18 mouse cellular contexts compared by ENCODE assay signal in the genomic region with DNA sequence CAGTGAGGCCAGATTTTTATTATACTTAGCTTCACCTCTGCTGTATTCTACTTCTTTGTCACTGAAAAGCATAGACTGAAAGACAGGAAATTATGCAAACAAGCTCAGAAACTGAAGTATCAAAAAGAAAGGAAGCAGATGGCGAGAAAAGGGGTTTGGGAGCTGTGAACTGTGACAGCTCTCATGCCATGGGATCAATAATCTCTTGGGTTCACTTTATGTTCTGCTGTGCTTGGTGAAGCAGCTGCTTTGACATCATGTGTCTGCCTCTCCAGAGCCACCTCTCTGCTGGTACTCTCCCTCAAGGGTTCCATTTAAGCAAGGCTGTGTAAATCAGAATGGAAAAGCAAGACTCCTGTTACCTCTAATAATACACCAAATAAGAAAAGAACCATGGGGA.
"Had no signal": no experiment of that assay in that cellular context is flagged by ENCODE, and none has a peak within 500 bp of the region (broad histone marks: within the 10 kb centered on the region; RNA-seq: fewer than 3 reads in every experiment).

No protein-coding gene starts in this region.

- H3K27ac ChIP-seq: kidney, postnatal 0 days; layer of hippocampus, adult 2 months; limb, embryonic 10.5 days; limb, embryonic 13.5 days; liver, embryonic 13.5 days; lung, embryonic 15.5 days; midbrain, embryonic 10.5 days; stomach, embryonic 15.5 days had no signal

- H3K4me2 ChIP-seq: limb, embryonic 13.5 days; liver, embryonic 13.5 days; lung, embryonic 15.5 days; stomach, embryonic 15.5 days had no signal

- H3K27me3 ChIP-seq: limb, embryonic 13.5 days; liver, embryonic 13.5 days; lung, embryonic 15.5 days; megakaryocyte, embryonic 14.5 days; stomach, embryonic 15.5 days had no signal

- H3K9me3 ChIP-seq: limb, embryonic 10.5 days; limb, embryonic 13.5 days; liver, embryonic 13.5 days; lung, embryonic 15.5 days; megakaryocyte, embryonic 14.5 days; midbrain, embryonic 10.5 days; stomach, embryonic 15.5 days had no signal

- H3K36me3 ChIP-seq: limb, embryonic 10.5 days; limb, embryonic 13.5 days; liver, embryonic 13.5 days; lung, embryonic 15.5 days; midbrain, embryonic 10.5 days; stomach, embryonic 15.5 days had no signal

- H3K9ac ChIP-seq: limb, embryonic 13.5 days; liver, embryonic 13.5 days; lung, embryonic 15.5 days; stomach, embryonic 15.5 days had no signal

- H3K4me3 ChIP-seq: layer of hippocampus, adult 2 months; limb, embryonic 10.5 days; limb, embryonic 13.5 days; liver, embryonic 13.5 days; lung, embryonic 15.5 days; megakaryocyte, embryonic 14.5 days; midbrain, embryonic 10.5 days; stomach, embryonic 15.5 days had no signal

- DNase-seq: kidney, adult 2 months; kidney, postnatal 25 days; layer of hippocampus, adult 9-11 months; liver; liver, embryonic 13.5 days; lung, postnatal 10 days; lung, postnatal 36 days; right cerebral cortex, postnatal 25 days; spleen, adult 18-20 months; thymus, postnatal 25 days had no signal

- H3K4me1 ChIP-seq: limb, embryonic 10.5 days; limb, embryonic 13.5 days; liver, embryonic 13.5 days; lung, embryonic 15.5 days; megakaryocyte, embryonic 14.5 days; midbrain, embryonic 10.5 days; stomach, embryonic 15.5 days had no signal
